Mouse (Mus musculus) liver, embryonic 12.5 days (tissue): ENCODE measurements around the gene Sptlc3. TPM values are rescaled to one million over a fixed set of nuclear protein-coding genes. Genes with fewer than 3 reads are reported as not detected.

Source experiments
- ATAC-seq: fragments of 200-750 bp; cut with Nextera tagmentation; 2 replicates; pipeline ENCODE4 v1.8.0; 2017; ENCODE audit warnings: moderate number of reproducible peaks, mild to moderate bottlenecking, moderate library complexity
- H3K27ac ChIP-seq: fragments of 300-500 bp; sonication (generic); 2 replicates; pipeline ENCODE4 v1.5.1; 2016; ENCODE audit warnings: mild to moderate bottlenecking
- H3K27me3 ChIP-seq: fragments of 300-500 bp; sonication (generic); replicated peaks from 2 replicates; pipeline ENCODE4 v1.6.1; 2016; ENCODE audit warnings: mild to moderate bottlenecking, moderate library complexity
- H3K36me3 ChIP-seq: fragments of 300-500 bp; sonication (generic); 2 replicates; pipeline ENCODE4 v1.6.1; 2016; ENCODE audit warnings: mild to moderate bottlenecking, moderate library complexity
- H3K4me1 ChIP-seq: fragments of 300-500 bp; sonication (generic); 2 replicates; pipeline ENCODE4 v1.6.1; 2016
- H3K4me2 ChIP-seq: fragments of 300-500 bp; sonication (generic); 2 replicates; pipeline ENCODE4 v1.6.1; 2016; ENCODE audit warnings: mild to moderate bottlenecking, moderate library complexity
- H3K4me3 ChIP-seq: fragments of 300-500 bp; sonication (generic); 2 replicates; pipeline ENCODE4 v1.5.1; 2016; ENCODE audit warnings: mild to moderate bottlenecking, moderate library complexity
- H3K9ac ChIP-seq: fragments of 300-500 bp; sonication (generic); 2 replicates; pipeline ENCODE4 v1.6.1; 2016; ENCODE audit warnings: mild to moderate bottlenecking, moderate library complexity
- H3K9me3 ChIP-seq: fragments of 300-500 bp; sonication (generic); replicated peaks from 2 replicates; pipeline ENCODE4 v1.6.1; 2016; ENCODE audit warnings: mild to moderate bottlenecking, moderate library complexity
- WGBS: fragments of 180-500 bp; shearing (Covaris S2); methylation state at CpG from one replicate; pipeline ENCODE4 v1.1.7; 2016; ENCODE audit not compliant: insufficient replicate concordance; 5-methylcytosine and 5-hydroxymethylcytosine counted together
- polyA plus RNA-seq: library from polyadenylated mRNA; unstranded; fragments of >200 nt; fragmentation: Nextera tagmentation; extraction: Ambion mirVana; gene quantifications from 2 replicates; pipeline ENCODE4 v1.2.1, GENCODE M21; 2016

Sptlc3 gene
- polyA plus RNA-seq: not detected in 2 replicates

DNA sequence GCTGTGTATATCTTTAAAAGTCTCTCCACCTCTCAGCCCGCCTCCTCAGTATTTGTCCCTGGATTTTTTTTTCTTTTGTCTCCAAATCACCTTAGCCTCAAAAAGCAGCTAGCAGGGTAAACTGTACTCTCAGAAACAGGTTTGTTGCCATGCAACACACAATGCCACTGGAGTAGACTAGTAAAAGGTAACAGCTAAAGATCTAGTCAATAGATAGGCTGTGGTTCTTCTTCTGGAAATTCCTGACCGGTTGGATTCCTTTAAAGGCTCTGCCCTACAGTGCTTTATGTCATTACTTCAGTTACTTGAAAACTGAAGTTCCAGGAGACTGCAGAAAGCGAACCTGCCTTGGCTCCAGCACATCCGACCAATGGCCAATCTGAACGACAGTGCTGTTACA lies at the start of gene Sptlc3:
Gene Sptlc3, plus strand, starts transcription at position 78 of the 400 bp plus-strand sequence.
- H3K9me3 ChIP-seq: no peaks in the 10 kb centered on the region
- H3K27me3 ChIP-seq: no peaks in the 10 kb centered on the region
- H3K4me3 ChIP-seq: no peak within 1 kb of the TSS
- H3K36me3 ChIP-seq: no peaks in the 10 kb centered on the region
- no peak within 1 kb of the TSS for H3K27ac ChIP-seq
- no peaks in the 10 kb centered on the region for H3K4me1 ChIP-seq
- no peak for ATAC-seq
- 47% methylated on average over 5 of the region's 5 CpGs for WGBS
- H3K4me2 ChIP-seq: no peak within 1 kb of the TSS
- H3K9ac ChIP-seq: no peak within 1 kb of the TSS

DNA sequence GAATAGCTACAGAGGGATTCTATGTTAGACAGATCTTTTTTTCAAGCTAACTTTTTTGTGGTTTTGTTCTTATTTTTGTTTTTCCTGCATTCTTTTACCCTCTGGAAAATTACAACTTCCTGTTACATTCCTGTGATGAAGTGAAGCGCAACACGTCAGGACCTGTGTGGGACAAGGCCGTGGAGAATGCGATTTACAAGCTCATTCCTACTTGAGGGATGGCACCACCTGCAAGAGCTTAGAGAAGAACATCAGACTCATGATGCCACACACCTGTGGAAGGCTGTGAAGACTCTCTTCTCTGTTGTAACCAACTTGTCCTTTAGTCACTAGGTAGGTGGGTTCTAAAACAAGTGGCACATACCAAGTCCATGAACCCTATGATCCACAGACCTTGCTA lies 26.0 kb upstream of the Sptlc3 start:
- Histone ChIP-seq H3K9ac (no peak overlapping the region), H3K27me3 (no peaks in the 10 kb centered on the region), H3K27ac (no peak overlapping the region), H3K4me3 (no peak overlapping the region), H3K36me3 (no peaks in the 10 kb centered on the region), H3K4me1 (no peaks in the 10 kb centered on the region), H3K4me2 (no peak overlapping the region), H3K9me3 (no peaks in the 10 kb centered on the region)
- 78% methylated on average over 4 of the region's 4 CpGs for WGBS
- no peak for ATAC-seq

GRCm38 (mm10) chr2:139488708-139489107 lies 5.0 kb upstream of the Sptlc3 start:
- Histone ChIP-seq H3K27ac (no peak overlapping the region), H3K4me1 (no peaks in the 10 kb centered on the region), H3K36me3 (no peaks in the 10 kb centered on the region), H3K4me3 (no peak overlapping the region), H3K27me3 (no peaks in the 10 kb centered on the region), H3K4me2 (no peak overlapping the region), H3K9ac (no peak overlapping the region), H3K9me3 (no peaks in the 10 kb centered on the region)
- WGBS: 23% methylated on average over 5 of the region's 5 CpGs
- peak; percentile 71 for ATAC-seq

GRCm38 (mm10) chr2:139494629-139495028 lies 916 bp downstream of the Sptlc3 start:
- Histone ChIP-seq H3K27me3 (no peaks in the 10 kb centered on the region), H3K4me1 (no peaks in the 10 kb centered on the region), H3K9ac (no peak overlapping the region), H3K36me3 (no peaks in the 10 kb centered on the region), H3K9me3 (no peaks in the 10 kb centered on the region), H3K4me3 (no peak overlapping the region), H3K4me2 (no peak overlapping the region), H3K27ac (no peak overlapping the region)
- 28% methylated on average over 5 of the region's 5 CpGs for WGBS
- ATAC-seq: no peak

- WGBS: 60% methylated on average over 5 of the region's 5 CpGs
- no peaks in the 10 kb centered on the region for H3K4me1 ChIP-seq
- no peaks in the 10 kb centered on the region for H3K36me3 ChIP-seq
- H3K4me2 ChIP-seq: no peak overlapping the region
- no peak overlapping the region for H3K4me3 ChIP-seq
- no peak overlapping the region for H3K9ac ChIP-seq
- H3K27me3 ChIP-seq: no peaks in the 10 kb centered on the region
- no peak overlapping the region for H3K27ac ChIP-seq
- no peak for ATAC-seq
- no peaks in the 10 kb centered on the region for H3K9me3 ChIP-seq
Measured at GRCm38 (mm10) chr2:139561966-139562505, 68.3 kb downstream of the Sptlc3 start.

DNA sequence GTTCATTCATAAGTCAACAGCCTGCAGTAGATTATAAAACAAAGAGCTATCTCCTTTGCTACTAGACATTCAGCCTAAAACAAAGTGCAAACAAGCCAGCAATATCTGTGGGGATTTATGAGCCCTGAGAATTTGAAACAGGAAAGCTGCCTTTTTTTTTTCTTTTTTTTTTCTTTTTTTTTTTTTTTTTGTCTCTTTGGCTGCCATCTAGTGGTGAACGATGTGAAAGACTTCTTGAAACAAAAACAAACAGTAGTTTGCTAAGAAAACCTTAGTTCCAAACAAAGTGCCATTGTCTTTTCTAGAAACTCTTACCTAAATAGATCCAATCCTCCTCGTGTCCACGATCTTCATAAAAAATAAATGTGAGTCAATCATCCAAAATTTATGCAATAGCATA lies 85.6 kb downstream of the Sptlc3 start:
- Histone ChIP-seq H3K27me3 (no peaks in the 10 kb centered on the region), H3K27ac (no peak overlapping the region), H3K4me1 (no peaks in the 10 kb centered on the region), H3K9ac (no peak overlapping the region), H3K9me3 (no peaks in the 10 kb centered on the region), H3K36me3 (no peaks in the 10 kb centered on the region), H3K4me3 (no peak overlapping the region), H3K4me2 (no peak overlapping the region)
- no peak for ATAC-seq
- 6% methylated on average over 3 of the region's 3 CpGs for WGBS

DNA sequence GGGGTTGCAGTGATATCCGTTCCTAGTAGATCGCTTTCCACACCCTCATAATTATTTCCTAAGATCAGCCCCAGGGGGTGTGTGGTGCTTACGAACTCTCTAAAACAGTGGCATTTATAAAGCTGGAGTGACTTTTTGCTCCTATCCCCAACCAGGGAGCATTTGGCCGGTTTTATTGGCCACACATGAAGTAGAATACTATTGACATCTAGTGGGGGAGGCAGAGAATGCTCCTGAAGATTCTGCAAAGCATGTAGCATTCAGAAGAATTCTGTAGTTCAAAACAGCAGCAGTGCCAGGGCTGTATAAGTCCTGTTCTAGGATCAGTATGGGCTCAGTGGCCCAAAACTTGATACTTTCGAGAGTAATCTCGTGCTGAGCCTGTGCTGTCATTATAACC lies 89.1 kb downstream of the Sptlc3 start:
- 47% methylated on average over 6 of the region's 6 CpGs for WGBS
- H3K36me3 ChIP-seq: no peaks in the 10 kb centered on the region
- no peak overlapping the region for H3K9ac ChIP-seq
- no peaks in the 10 kb centered on the region for H3K27me3 ChIP-seq
- H3K27ac ChIP-seq: no peak overlapping the region
- no peak for ATAC-seq
- H3K4me1 ChIP-seq: no peaks in the 10 kb centered on the region
- H3K9me3 ChIP-seq: no peaks in the 10 kb centered on the region
- H3K4me3 ChIP-seq: no peak overlapping the region
- H3K4me2 ChIP-seq: no peak overlapping the region

DNA sequence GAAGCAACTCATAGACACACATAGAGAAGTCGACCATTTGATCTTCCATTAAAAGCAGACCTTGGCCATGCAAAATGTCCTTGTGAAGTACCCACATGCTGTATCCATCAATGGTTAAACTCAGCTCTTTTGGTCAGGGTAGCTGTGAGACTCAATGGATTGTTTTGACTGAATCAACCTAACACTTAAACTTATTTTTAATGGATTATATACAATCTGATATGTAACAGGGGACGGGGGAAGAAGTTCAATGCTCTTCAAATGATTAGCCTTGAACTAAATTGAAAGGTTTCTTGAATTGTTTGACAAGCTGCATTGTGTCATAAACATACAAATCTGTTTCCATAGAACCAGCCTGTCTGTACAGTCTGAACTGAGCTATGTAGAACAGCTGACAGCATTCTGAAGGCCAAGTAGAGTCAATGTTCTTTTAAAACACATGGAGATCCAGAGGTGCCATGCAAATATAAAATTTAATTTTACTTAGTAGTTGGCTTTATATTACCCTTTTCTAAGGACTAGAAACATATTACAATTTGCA lies 94.0 kb downstream of the Sptlc3 start:
- H3K9ac ChIP-seq: no peak overlapping the region
- H3K4me2 ChIP-seq: no peak overlapping the region
- no peak for ATAC-seq
- H3K9me3 ChIP-seq: no peaks in the 10 kb centered on the region
- H3K27ac ChIP-seq: no peak overlapping the region
- H3K36me3 ChIP-seq: no peaks in the 10 kb centered on the region
- no peak overlapping the region for H3K4me3 ChIP-seq
- H3K27me3 ChIP-seq: no peaks in the 10 kb centered on the region
- H3K4me1 ChIP-seq: no peaks in the 10 kb centered on the region
- WGBS: 52% methylated on average over 2 of the region's 2 CpGs

- Histone ChIP-seq H3K4me1 (no peaks in the 10 kb centered on the region), H3K9me3 (no peaks in the 10 kb centered on the region), H3K9ac (no peak overlapping the region), H3K27me3 (no peaks in the 10 kb centered on the region), H3K27ac (no peak overlapping the region), H3K4me2 (no peak overlapping the region), H3K36me3 (no peaks in the 10 kb centered on the region), H3K4me3 (no peak overlapping the region)
- ATAC-seq: no peak
- 29% methylated on average over 4 of the region's 4 CpGs for WGBS
Measured at GRCm38 (mm10) chr2:139589905-139590304, 96.2 kb downstream of the Sptlc3 start.

GRCm38 (mm10) chr2:139590888-139591698 lies 97.4 kb downstream of the Sptlc3 start:
- peak; percentile 35; the same call in 1 of the 2 replicates for ATAC-seq
- Histone ChIP-seq H3K9me3 (no peaks in the 10 kb centered on the region), H3K9ac (no peak overlapping the region), H3K36me3 (no peaks in the 10 kb centered on the region), H3K4me2 (no peak overlapping the region), H3K27me3 (no peaks in the 10 kb centered on the region), H3K27ac (no peak overlapping the region), H3K4me3 (no peak overlapping the region), H3K4me1 (no peaks in the 10 kb centered on the region)
- 35% methylated on average over 10 of the region's 10 CpGs for WGBS

GRCm38 (mm10) chr2:139592109-139592508 lies 98.4 kb downstream of the Sptlc3 start:
- no peak overlapping the region for H3K9ac ChIP-seq

DNA sequence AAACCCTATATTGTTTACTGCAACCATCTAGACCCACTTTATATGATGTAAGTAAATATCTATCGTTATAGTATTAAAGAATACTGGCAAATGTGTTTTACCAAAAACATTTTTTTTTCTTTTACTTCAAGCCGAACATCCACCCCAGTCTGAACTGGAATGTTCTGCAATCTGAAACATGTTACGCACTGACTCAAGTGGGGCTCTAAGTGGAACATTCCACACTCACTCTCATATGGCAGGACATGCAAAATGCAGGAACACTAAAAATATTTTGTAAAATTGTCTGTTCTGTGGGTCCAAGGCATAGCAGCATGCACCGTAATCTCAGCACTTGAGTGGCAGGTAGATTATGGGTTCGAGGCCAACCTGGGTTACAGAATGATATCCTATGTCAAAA lies 103.5 kb downstream of the Sptlc3 start:
- H3K36me3 ChIP-seq: no peaks in the 10 kb centered on the region
- H3K27me3 ChIP-seq: no peaks in the 10 kb centered on the region
- WGBS: 74% methylated on average over 5 of the region's 5 CpGs
- H3K27ac ChIP-seq: no peak overlapping the region
- no peaks in the 10 kb centered on the region for H3K4me1 ChIP-seq
- no peaks in the 10 kb centered on the region for H3K9me3 ChIP-seq
- H3K4me2 ChIP-seq: no peak overlapping the region
- no peak for ATAC-seq
- H3K9ac ChIP-seq: no peak overlapping the region
- no peak overlapping the region for H3K4me3 ChIP-seq

More at GRCm38 (mm10) chr2:139592109-139592508, 98.4 kb downstream of the Sptlc3 start:
- no peak overlapping the region for H3K4me3 ChIP-seq
- no peak for ATAC-seq
- no peaks in the 10 kb centered on the region for H3K4me1 ChIP-seq
- H3K36me3 ChIP-seq: no peaks in the 10 kb centered on the region
- H3K4me2 ChIP-seq: no peak overlapping the region
- no peaks in the 10 kb centered on the region for H3K27me3 ChIP-seq
- 72% methylated on average over 7 of the region's 7 CpGs for WGBS
- H3K27ac ChIP-seq: no peak overlapping the region
- H3K9me3 ChIP-seq: no peaks in the 10 kb centered on the region
